Mouse (Mus musculus): Measurements from ENCODE around the gene Gpn2.

DNA sequence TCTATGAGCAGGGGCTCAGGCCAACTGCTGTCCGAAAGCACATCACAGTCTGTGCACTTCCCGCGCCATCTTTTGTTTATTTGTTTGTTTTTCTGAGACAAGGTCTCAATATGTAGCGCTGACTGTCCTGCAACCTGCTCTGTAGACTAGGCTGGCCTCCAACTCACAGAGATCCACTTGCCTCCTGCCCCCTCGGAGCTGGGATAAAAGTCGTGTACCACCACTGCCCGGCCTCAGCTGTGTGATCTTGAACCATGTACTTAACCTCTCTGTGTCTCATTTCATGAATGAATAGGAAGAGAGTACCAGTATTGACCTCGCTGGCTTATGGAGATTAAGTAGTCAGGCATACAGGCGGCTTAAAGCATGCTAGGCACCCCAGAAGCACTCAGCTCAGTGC lies 42.5 kb downstream of the Gpn2 start:
- TF ChIP-seq CTCF (IDR thresholded peaks at IDR 0.05; ENCODE audit: low read depth) (no peak), EP300 (IDR thresholded peaks at IDR 0.05; ENCODE audit: low read depth) (no peak)
